23 mouse cellular contexts compared by ENCODE assay signal in genomic region chr14:78553661-78554060, GRCm38 (mm10). TPM values are rescaled to one million over a fixed set of nuclear protein-coding genes. Genes with fewer than 3 reads are reported as not detected.
DNase-seq lines count a peak whose midpoint lies in the region; ATAC-seq and TF ChIP-seq lines count a peak whose summit lies in the region.
"Had no signal": no experiment of that assay in that cellular context is flagged by ENCODE, and none has a peak within 500 bp of the region (broad histone marks: within the 10 kb centered on the region; RNA-seq: fewer than 3 reads in every experiment).

No protein-coding gene starts in this region.

- no peak for TF ChIP-seq EP300 in liver, embryonic 14.5 days (IDR thresholded peaks at IDR 0.05; ENCODE audit: low read depth)
- TF ChIP-seq EP300 in CH12.LX (IDR thresholded peaks at IDR 0.05; ENCODE audit: low read length) = no peak

- dilution Hi-C loops in CH12.LX (cut with MboI; ENCODE audit: extremely low pct_ligation_motif_present, extremely low pct_unique_long_range_greater_than_20kb, low sequenced_read_pairs) = no loop called here

- no peak overlapping the region for H3K27ac ChIP-seq in gastrocnemius, adult 2 months
- H3K27ac ChIP-seq in liver, embryonic 14.5 days = no peak overlapping the region
- H3K27ac ChIP-seq in liver, embryonic 12.5 days = no peak overlapping the region
- no peak overlapping the region for H3K27ac ChIP-seq in CH12.LX (ENCODE audit: insufficient read depth, low read depth)
- H3K27ac ChIP-seq: embryonic facial prominence, embryonic 13.5 days; hindbrain, embryonic 13.5 days; limb, embryonic 15.5 days; midbrain, embryonic 15.5 days; stomach, embryonic 15.5 days had no signal

- DNase-seq in gastrocnemius, adult 2 months = no peak
- DNase-seq in gastrocnemius, adult 18-20 months (ENCODE audit: low spot score) = no peak
- no peak for DNase-seq in liver, embryonic 14.5 days (ENCODE audit: low read depth in 3 of 3, low spot score in 3 of 3)
- DNase-seq in CH12.LX (ENCODE audit: extremely low read depth) = no peak
- peak; percentile 63 for DNase-seq in ZHBTc4 (ENCODE audit: low read depth, low spot score)
- DNase-seq in ovary, postnatal 36 days (ENCODE audit: low spot score) = no peak
- no peak for DNase-seq in cerebellum, adult 11-12 months
- DNase-seq: adrenal gland, postnatal 10 days; cerebellum, adult 9-11 months; heart, postnatal 14 days; retina, postnatal 1 day; thymus, adult 2 months had no signal

- H3K4me2 ChIP-seq in liver, embryonic 14.5 days (ENCODE audit: low read depth) = no peak overlapping the region
- no peak overlapping the region for H3K4me2 ChIP-seq in liver, embryonic 12.5 days
- H3K4me2 ChIP-seq in CH12.LX (ENCODE audit: insufficient read depth, low read depth, poor library complexity, severe bottlenecking) = no peak overlapping the region
- H3K4me2 ChIP-seq: embryonic facial prominence, embryonic 13.5 days; heart, embryonic 12.5 days; hindbrain, embryonic 13.5 days; limb, embryonic 15.5 days; midbrain, embryonic 15.5 days; stomach, embryonic 15.5 days had no signal

- no peak for ATAC-seq in liver, embryonic 14.5 days (ENCODE audit: insufficient read depth)
- no peak for ATAC-seq in liver, embryonic 12.5 days
- ATAC-seq: activated CD4-positive, CD25-positive, alpha-beta regulatory T cell, adult 4 months; forebrain, embryonic 16.5 days; intestine, embryonic 16.5 days; midbrain, embryonic 15.5 days had no signal

- no peaks in the 10 kb centered on the region for H3K79me2 ChIP-seq in CH12.LX (replicated peaks; ENCODE audit: control insufficient read depth, extremely low read depth, insufficient read depth, poor library complexity, severe bottlenecking)

- H3K9ac ChIP-seq in liver, embryonic 14.5 days (replicated peaks) = no peak overlapping the region
- no peak overlapping the region for H3K9ac ChIP-seq in liver, embryonic 12.5 days
- H3K9ac ChIP-seq in CH12.LX (ENCODE audit: insufficient read depth, low read depth) = no peak overlapping the region
- H3K9ac ChIP-seq: embryonic facial prominence, embryonic 13.5 days; heart, embryonic 12.5 days; hindbrain, embryonic 13.5 days; limb, embryonic 15.5 days; midbrain, embryonic 15.5 days; stomach, embryonic 15.5 days had no signal

- in situ Hi-C loops in CH12.LX (cut with MboI; ENCODE audit: low pct_ligation_motif_present, low pct_unique_long_range_greater_than_20kb, low sequenced_read_pairs) = no loop called here

- TF ChIP-seq POLR2A in CH12.LX (IDR thresholded peaks at IDR 0.05; ENCODE audit: low read depth, low read length) = no peak

- TF ChIP-seq RAD21 in CH12.LX (IDR thresholded peaks at IDR 0.05; ENCODE audit: low read depth, low read length) = peak; percentile 35

- H3K4me3 ChIP-seq in gastrocnemius, adult 2 months = no peak overlapping the region
- H3K4me3 ChIP-seq in liver, embryonic 14.5 days (ENCODE audit: insufficient read depth in 1 of 2, low read depth in 2 of 2, low read length in 2 of 2) = no peak overlapping the region
- no peak overlapping the region for H3K4me3 ChIP-seq in liver, embryonic 12.5 days
- no peak overlapping the region for H3K4me3 ChIP-seq in CH12.LX (replicated peaks in 1 of 3; ENCODE audit: low read depth in 2 of 3, low read length in 2 of 3, poor library complexity in 1 of 3)
- H3K4me3 ChIP-seq: embryonic facial prominence, embryonic 13.5 days; heart, embryonic 12.5 days; hindbrain, embryonic 13.5 days; limb, embryonic 15.5 days; megakaryocyte, embryonic 14.5 days; midbrain, embryonic 15.5 days; stomach, embryonic 15.5 days had no signal

- 64% methylated on average over 6 of the region's 6 CpGs for WGBS in liver, embryonic 14.5 days (ENCODE audit: insufficient replicate concordance)
- 75% methylated on average over 6 of the region's 6 CpGs for WGBS in liver, embryonic 12.5 days (ENCODE audit: insufficient replicate concordance)

- no peaks in the 10 kb centered on the region for H3K4me1 ChIP-seq in liver, embryonic 14.5 days (replicated peaks; ENCODE audit: control insufficient read depth in 2 of 2, insufficient read depth in 2 of 2, low read length in 1 of 2)
- no peaks in the 10 kb centered on the region for H3K4me1 ChIP-seq in liver, embryonic 12.5 days
- H3K4me1 ChIP-seq in CH12.LX (ENCODE audit: control insufficient read depth in 1 of 2, insufficient read depth in 2 of 2) = peaks cover 2 to 7% of the 10 kb centered on the region in 2 experiments; a peak in 3 of 4 replicates
- H3K4me1 ChIP-seq: embryonic facial prominence, embryonic 13.5 days; hindbrain, embryonic 13.5 days; limb, embryonic 15.5 days; midbrain, embryonic 15.5 days; stomach, embryonic 15.5 days had no signal

- no peaks in the 10 kb centered on the region for H3K27me3 ChIP-seq in liver, embryonic 14.5 days (ENCODE audit: control insufficient read depth, insufficient read depth, low read length)
- no peaks in the 10 kb centered on the region for H3K27me3 ChIP-seq in liver, embryonic 12.5 days (replicated peaks)
- no peaks in the 10 kb centered on the region for H3K27me3 ChIP-seq in CH12.LX (replicated peaks)
- H3K27me3 ChIP-seq: embryonic facial prominence, embryonic 13.5 days; heart, embryonic 12.5 days; hindbrain, embryonic 13.5 days; limb, embryonic 15.5 days; megakaryocyte, embryonic 14.5 days; midbrain, embryonic 15.5 days; stomach, embryonic 15.5 days had no signal

- no peaks in the 10 kb centered on the region for H3K9me3 ChIP-seq in liver, embryonic 14.5 days (ENCODE audit: control insufficient read depth, low read length)
- no peaks in the 10 kb centered on the region for H3K9me3 ChIP-seq in liver, embryonic 12.5 days (replicated peaks)
- H3K9me3 ChIP-seq in CH12.LX (replicated peaks; ENCODE audit: low read length) = no peaks in the 10 kb centered on the region
- H3K9me3 ChIP-seq: embryonic facial prominence, embryonic 13.5 days; hindbrain, embryonic 13.5 days; limb, embryonic 15.5 days; midbrain, embryonic 15.5 days; stomach, embryonic 15.5 days had no signal

- peak; percentile 16; the same call in 1 of the 2 replicates for TF ChIP-seq CTCF in gastrocnemius, adult 2 months (IDR thresholded peaks at IDR 0.05)
- TF ChIP-seq CTCF in liver, embryonic 14.5 days (IDR thresholded peaks at IDR 0.05; ENCODE audit: low read depth) = peak; percentile 45
- TF ChIP-seq CTCF in CH12.LX (conservative IDR thresholded peaks at IDR 0.05 in 1 of 2, IDR thresholded peaks at IDR 0.05 in 1 of 2; ENCODE audit: low read depth in 2 of 2, low read length in 2 of 2) = peak in 1 of 2 experiments; percentile 47; a peak in 2 of 4 replicates

- no peaks in the 10 kb centered on the region for H3K36me3 ChIP-seq in liver, embryonic 14.5 days (replicated peaks; ENCODE audit: control insufficient read depth, insufficient read depth, low read depth)
- no peaks in the 10 kb centered on the region for H3K36me3 ChIP-seq in liver, embryonic 12.5 days
- no peaks in the 10 kb centered on the region for H3K36me3 ChIP-seq in CH12.LX (replicated peaks in 1 of 2; ENCODE audit: control insufficient read depth in 1 of 2, insufficient read depth in 1 of 2, low read length in 1 of 2)
- H3K36me3 ChIP-seq: limb, embryonic 15.5 days; midbrain, embryonic 15.5 days had no signal

- intact Hi-C loops in gastrocnemius, adult 2 months (cut with DNase I) = no loop called here

TF ChIP-seq in CH12.LX, 34 proteins besides CTCF, POLR2A, EP300 and RAD21:
- TF ChIP-seq MYC (IDR thresholded peaks at IDR 0.05; ENCODE audit: low read depth, low read length) = no peak
- no peak for TF ChIP-seq ZKSCAN1 (IDR thresholded peaks at IDR 0.05; ENCODE audit: borderline replicate concordance, low read depth, low read length)
- TF ChIP-seq CHD2 (IDR thresholded peaks at IDR 0.05; ENCODE audit: low read length) = no peak
- TF ChIP-seq SMC3 (IDR thresholded peaks at IDR 0.05; ENCODE audit: low read depth, low read length) = peak; percentile 22; the same call in 1 of the 2 replicates
- no peak for TF ChIP-seq ZNF384 (IDR thresholded peaks at IDR 0.05; ENCODE audit: low read depth, low read length)
- no peak for TF ChIP-seq ZC3H11A (IDR thresholded peaks at IDR 0.05; ENCODE audit: low read depth, low read length)

RNA-seq across cellular contexts. Expression of gene Akap11, which starts 17.1 kb away (rescaled TPM):
- total RNA-seq in gastrocnemius, adult 2 months (2021) = 10 to 100 TPM; 14.2 to 20.9 TPM
- 10 to 100 TPM; 19.7 to 25.3 TPM for total RNA-seq in gastrocnemius, adult 18-20 months (2021)
- 5.6 and 8.2 TPM in 2 replicates for polyA plus RNA-seq in liver, embryonic 14.5 days (2012; rRNA removed)
- polyA plus RNA-seq in liver, embryonic 14.5 days (2014; fragmentation: Nextera tagmentation; extraction: Ambion mirVana) = 5.4 TPM in 2 replicates
- 9.5 and 11.2 TPM in 2 replicates for polyA plus RNA-seq in liver, embryonic 12.5 days (2016; fragmentation: Nextera tagmentation; extraction: Ambion mirVana)
- 10.9 and 11.7 TPM in 2 replicates for total RNA-seq in CH12.LX (2012; rRNA removed)
- total RNA-seq in CH12.LX (2014; rRNA removed) = 17.5 and 20.1 TPM in 2 replicates
- polyA plus RNA-seq in CH12.LX (2012; ENCODE audit: insufficient read length, low read depth) = 12.0 and 14.3 TPM in 2 replicates
